8 mouse cellular contexts compared by ENCODE assay signal in the genomic region with DNA sequence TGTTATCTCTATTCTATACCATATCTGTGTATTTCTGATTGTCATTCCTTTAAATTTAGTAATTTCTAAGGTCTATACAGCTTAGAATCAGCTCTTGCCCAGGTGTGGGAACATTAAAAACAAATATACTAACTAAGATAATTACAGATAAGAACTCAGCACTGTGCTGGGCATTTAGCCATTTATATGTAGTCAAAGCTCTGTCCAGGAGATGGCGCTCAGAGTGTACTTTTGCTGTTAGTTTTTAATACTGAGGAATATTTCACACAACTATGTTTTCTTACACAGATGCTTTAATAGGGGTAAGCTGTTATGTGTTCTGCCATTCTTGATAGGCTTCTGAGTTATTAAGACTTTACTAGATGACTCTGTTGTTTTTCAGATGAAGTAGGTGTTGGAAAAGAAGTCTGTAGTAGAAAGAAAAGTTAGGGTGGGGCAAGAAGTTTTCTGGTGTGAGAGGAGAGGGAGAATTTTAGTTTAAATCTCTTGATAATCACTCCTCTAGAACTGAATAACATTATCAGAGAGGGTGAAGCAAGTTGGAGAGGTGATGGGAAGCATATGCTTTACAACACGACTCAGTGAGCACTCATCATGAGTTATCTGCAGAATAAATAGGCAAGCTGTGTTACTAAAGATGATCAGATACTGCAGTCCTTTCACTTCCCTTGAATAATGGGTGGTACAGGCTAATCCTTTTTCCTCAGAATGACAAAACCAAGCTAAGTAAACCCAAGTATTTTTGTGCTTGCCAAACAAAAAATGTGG.
DNase-seq lines count a peak whose midpoint lies in the region; ATAC-seq and TF ChIP-seq lines count a peak whose summit lies in the region.

No protein-coding gene starts in this region.

- peak; percentile 74; the same call in 1 of the 2 replicates for ATAC-seq in common myeloid progenitor, adult 5-6 weeks (replicated peaks; ENCODE audit: low read depth, poor library complexity, severe bottlenecking)
- ATAC-seq in hindbrain, postnatal 0 days = peak; percentile 63
- ATAC-seq in midbrain, embryonic 11.5 days (ENCODE audit: low FRiP score) = peak; percentile 73
- no peak for ATAC-seq in erythroid progenitor cell, adult 5-6 weeks (replicated peaks; ENCODE audit: low FRiP score, poor library complexity, severe bottlenecking)

- H3K36me3 ChIP-seq in hindbrain, postnatal 0 days (ENCODE audit: insufficient read depth, low read length) = no peaks in the 10 kb centered on the region
- H3K36me3 ChIP-seq in midbrain, embryonic 11.5 days (ENCODE audit: control insufficient read depth, insufficient read depth, low read length) = no peaks in the 10 kb centered on the region

- H3K27me3 ChIP-seq in hindbrain, postnatal 0 days (ENCODE audit: insufficient read depth, low read length) = no peaks in the 10 kb centered on the region
- no peaks in the 10 kb centered on the region for H3K27me3 ChIP-seq in midbrain, embryonic 11.5 days (ENCODE audit: control insufficient read depth, insufficient read depth, low read length)

- 26% methylated on average over 2 of the region's 2 CpGs for WGBS in hindbrain, postnatal 0 days
- WGBS in midbrain, embryonic 11.5 days = 24% methylated on average over 2 of the region's 2 CpGs

- H3K9ac ChIP-seq in hindbrain, postnatal 0 days (replicated peaks; ENCODE audit: low read length) = no peak overlapping the region
- no peak overlapping the region for H3K9ac ChIP-seq in midbrain, embryonic 11.5 days (ENCODE audit: low read length)

- peak; percentile 17 to 66 for DNase-seq in frontal cortex, postnatal 36 days (ENCODE audit: low spot score in 2 of 2)
- DNase-seq in frontal cortex, postnatal 14 days (ENCODE audit: low spot score in 2 of 2) = no peak
- peak; percentile 50 for DNase-seq in A20 (ENCODE audit: low read depth, low spot score)
- DNase-seq in hindbrain, postnatal 0 days (ENCODE audit: low spot score) = peak; percentile 87
- peak; percentile 92 for DNase-seq in midbrain, embryonic 11.5 days (ENCODE audit: low spot score, missing footprints)
- no peak for DNase-seq in thymus, postnatal 36 days

- H3K4me2 ChIP-seq in hindbrain, postnatal 0 days (ENCODE audit: low read depth, low read length) = no peak overlapping the region
- no peak overlapping the region for H3K4me2 ChIP-seq in midbrain, embryonic 11.5 days

- H3K4me3 ChIP-seq in hindbrain, postnatal 0 days (ENCODE audit: low read length) = no peak overlapping the region
- H3K4me3 ChIP-seq in midbrain, embryonic 11.5 days (ENCODE audit: low read depth, low read length) = no peak overlapping the region

- no peaks in the 10 kb centered on the region for H3K9me3 ChIP-seq in hindbrain, postnatal 0 days (ENCODE audit: low read length)
- H3K9me3 ChIP-seq in midbrain, embryonic 11.5 days (ENCODE audit: control insufficient read depth, low read length) = no peaks in the 10 kb centered on the region

- peak; percentile 80 for TF ChIP-seq CTCF in hindbrain, postnatal 0 days (IDR thresholded peaks at IDR 0.05; ENCODE audit: low read depth)

- no peaks in the 10 kb centered on the region for H3K4me1 ChIP-seq in hindbrain, postnatal 0 days (ENCODE audit: insufficient read depth, low read length)
- H3K4me1 ChIP-seq in midbrain, embryonic 11.5 days (ENCODE audit: control insufficient read depth, insufficient read depth, low read length) = no peaks in the 10 kb centered on the region

- H3K27ac ChIP-seq in hindbrain, postnatal 0 days = no peak overlapping the region
- no peak overlapping the region for H3K27ac ChIP-seq in midbrain, embryonic 11.5 days (ENCODE audit: low read depth, low read length)

Comparison
In these comparisons a context has a peak if more than half of its experiments do, and no peak if none do; other contexts are left out.
1. DNase-seq: peak in frontal cortex, postnatal 36 days (2 of 2), A20 (single experiment), hindbrain, postnatal 0 days (single experiment) and midbrain, embryonic 11.5 days (single experiment); none in frontal cortex, postnatal 14 days (0 of 2) and thymus, postnatal 36 days (0 of 2).